Mouse (Mus musculus): ENCODE results near the gene Xpot. TPM values are rescaled to one million over a fixed set of nuclear protein-coding genes. Genes with fewer than 3 reads are reported as not detected.

The Xpot gene
- polyA plus RNA-seq, 1 experiment = 24.4 TPM

- no peak overlapping the region for H3K27ac ChIP-seq (ENCODE audit: control insufficient read depth, insufficient read depth, low read depth, low read length, poor library complexity)
- WGBS = 82% methylated on average over 6 of the region's 6 CpGs
- no peak overlapping the region for H3K4me3 ChIP-seq (replicated peaks; ENCODE audit: control insufficient read depth, low read depth, low read length)
- no peak for TF ChIP-seq POLR2A (IDR thresholded peaks at IDR 0.05; ENCODE audit: borderline replicate concordance, control insufficient read depth, low read depth, low read length)
- no peak for TF ChIP-seq CTCF (IDR thresholded peaks at IDR 0.05; ENCODE audit: control insufficient read depth, insufficient read depth, low read length)
- H3K4me1 ChIP-seq (ENCODE audit: control insufficient read depth, insufficient read depth, low read length) = no peaks in the 10 kb centered on the region; the same call in 1 of the 2 replicates
Measured at GRCm38 (mm10) chr10:121628561-121629040, 2.5 kb upstream of the Xpot start.

DNA sequence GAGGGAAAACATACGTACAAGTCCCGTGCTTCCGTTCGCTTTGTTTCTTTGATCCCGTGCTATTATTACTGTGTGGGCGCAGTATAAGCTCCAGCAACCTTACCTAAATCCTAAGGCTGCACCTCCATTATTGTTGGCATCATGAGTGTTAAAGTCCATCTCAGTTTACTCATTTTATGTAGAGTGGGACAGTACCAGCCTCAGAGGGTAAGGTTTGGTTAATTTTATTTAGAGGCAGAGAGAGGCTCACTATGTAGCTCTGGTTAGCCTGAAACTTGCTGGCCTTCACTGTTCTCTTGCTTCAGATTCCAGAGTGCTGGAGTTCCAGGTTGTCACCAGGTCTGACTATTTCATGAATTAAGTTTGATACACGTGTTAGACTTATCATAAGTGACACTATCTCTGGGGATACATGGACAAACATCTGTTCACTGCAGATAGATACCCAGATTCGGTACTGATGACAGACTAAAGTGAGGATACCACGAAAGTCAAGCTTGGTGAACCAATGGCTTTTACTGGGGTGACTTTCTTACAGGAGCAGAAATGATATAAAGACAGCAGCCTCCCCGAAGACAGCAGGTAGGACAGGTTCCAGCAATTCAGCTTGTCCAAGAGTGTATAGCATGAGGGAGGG is 1.2 kb upstream of the Xpot start:
- H3K27ac ChIP-seq (ENCODE audit: control insufficient read depth, insufficient read depth, low read depth, low read length, poor library complexity) = no peak overlapping the region
- no peak overlapping the region for H3K4me3 ChIP-seq (replicated peaks; ENCODE audit: control insufficient read depth, low read depth, low read length)
- 74% methylated on average over 10 of the region's 10 CpGs for WGBS
- TF ChIP-seq CTCF (IDR thresholded peaks at IDR 0.05; ENCODE audit: control insufficient read depth, insufficient read depth, low read length) (no peak), POLR2A (IDR thresholded peaks at IDR 0.05; ENCODE audit: borderline replicate concordance, control insufficient read depth, low read depth, low read length) (no peak)
- H3K4me1 ChIP-seq (ENCODE audit: control insufficient read depth, insufficient read depth, low read length) = no peaks in the 10 kb centered on the region; the same call in 1 of the 2 replicates

GRCm38 (mm10) chr10:121625407-121626185 is 536 bp downstream of the Xpot start:
- WGBS = under 1% methylated on average over 41 of the region's 41 CpGs

DNA sequence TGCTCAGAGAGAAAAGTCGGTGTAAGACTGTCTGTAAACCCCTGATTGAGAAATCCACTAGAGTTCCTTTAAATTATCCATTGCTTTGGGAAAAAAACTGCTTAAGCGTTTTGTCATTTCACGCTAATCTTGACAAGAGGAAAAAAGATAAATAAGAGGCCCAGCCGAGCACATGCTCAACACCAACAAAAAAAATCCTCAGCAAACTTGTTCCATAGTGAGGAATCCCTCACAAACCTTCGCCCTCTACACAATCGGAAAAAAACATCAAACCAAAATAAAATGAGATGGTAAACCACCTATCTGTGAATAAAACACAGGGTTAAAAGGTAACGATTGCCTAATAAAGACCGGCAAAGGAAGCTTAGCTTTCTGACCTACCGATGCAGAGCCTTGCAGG is 1.1 kb downstream of the Xpot start:
- Histone ChIP-seq H3K27ac (ENCODE audit: control insufficient read depth, insufficient read depth, low read depth, low read length, poor library complexity) (no peak overlapping the region), H3K4me3 (replicated peaks; ENCODE audit: control insufficient read depth, low read depth, low read length) (no peak overlapping the region), H3K4me1 (ENCODE audit: control insufficient read depth, insufficient read depth, low read length) (no peaks in the 10 kb centered on the region; the same call in 1 of the 2 replicates)
- 9% methylated on average over 9 of the region's 9 CpGs for WGBS
- TF ChIP-seq POLR2A (IDR thresholded peaks at IDR 0.05; ENCODE audit: borderline replicate concordance, control insufficient read depth, low read depth, low read length) (no peak), CTCF (IDR thresholded peaks at IDR 0.05; ENCODE audit: control insufficient read depth, insufficient read depth, low read length) (no peak)

More at GRCm38 (mm10) chr10:121625407-121626185, 536 bp downstream of the Xpot start:
- Histone ChIP-seq H3K4me1 (ENCODE audit: control insufficient read depth, insufficient read depth, low read length) (no peaks in the 10 kb centered on the region; the same call in 1 of the 2 replicates), H3K27ac (ENCODE audit: control insufficient read depth, insufficient read depth, low read depth, low read length, poor library complexity) (peak overlapping the region; percentile 89), H3K4me3 (replicated peaks; ENCODE audit: control insufficient read depth, low read depth, low read length) (peak overlapping the region; percentile 57)
- TF ChIP-seq POLR2A (IDR thresholded peaks at IDR 0.05; ENCODE audit: borderline replicate concordance, control insufficient read depth, low read depth, low read length) = no peak
- TF ChIP-seq CTCF (IDR thresholded peaks at IDR 0.05; ENCODE audit: control insufficient read depth, insufficient read depth, low read length) = no peak

DNA sequence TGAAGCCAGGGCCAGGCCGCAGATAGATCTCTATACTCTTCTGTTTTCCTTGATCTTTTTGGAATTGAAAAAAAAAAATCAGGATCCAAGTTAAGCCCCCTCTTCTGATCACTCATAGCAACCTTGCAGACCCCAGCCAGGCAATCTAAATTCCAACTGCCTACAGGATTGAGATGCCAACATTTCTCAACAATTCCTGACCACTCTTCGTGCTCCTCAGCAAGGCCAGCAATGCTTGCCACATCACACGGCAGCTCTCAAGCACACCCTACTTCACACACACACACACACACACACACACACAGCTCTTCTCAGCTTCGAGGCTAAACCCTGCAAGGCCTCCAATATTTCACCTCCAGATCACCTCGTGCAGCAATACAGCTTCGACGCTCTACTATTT is 2.5 kb downstream of the Xpot start:
- H3K4me3 ChIP-seq (replicated peaks; ENCODE audit: control insufficient read depth, low read depth, low read length) = no peak overlapping the region
- no peaks in the 10 kb centered on the region; the same call in 1 of the 2 replicates for H3K4me1 ChIP-seq (ENCODE audit: control insufficient read depth, insufficient read depth, low read length)
- H3K27ac ChIP-seq (ENCODE audit: control insufficient read depth, insufficient read depth, low read depth, low read length, poor library complexity) = no peak overlapping the region
- TF ChIP-seq CTCF (IDR thresholded peaks at IDR 0.05; ENCODE audit: control insufficient read depth, insufficient read depth, low read length) (no peak), POLR2A (IDR thresholded peaks at IDR 0.05; ENCODE audit: borderline replicate concordance, control insufficient read depth, low read depth, low read length) (no peak)
- WGBS = 63% methylated on average over 7 of the region's 7 CpGs

GRCm38 (mm10) chr10:121622431-121622830 is 3.7 kb downstream of the Xpot start:
- no peak overlapping the region for H3K27ac ChIP-seq (ENCODE audit: control insufficient read depth, insufficient read depth, low read depth, low read length, poor library complexity)
- 61% methylated on average over 6 of the region's 6 CpGs for WGBS
- H3K4me3 ChIP-seq (replicated peaks; ENCODE audit: control insufficient read depth, low read depth, low read length) = no peak overlapping the region
- no peaks in the 10 kb centered on the region; the same call in 1 of the 2 replicates for H3K4me1 ChIP-seq (ENCODE audit: control insufficient read depth, insufficient read depth, low read length)
- TF ChIP-seq POLR2A (IDR thresholded peaks at IDR 0.05; ENCODE audit: borderline replicate concordance, control insufficient read depth, low read depth, low read length) (no peak), CTCF (IDR thresholded peaks at IDR 0.05; ENCODE audit: control insufficient read depth, insufficient read depth, low read length) (no peak)

- WGBS = 91% methylated on average over 7 of the region's 7 CpGs
- Histone ChIP-seq H3K4me3 (replicated peaks; ENCODE audit: control insufficient read depth, low read depth, low read length) (no peak overlapping the region), H3K27ac (ENCODE audit: control insufficient read depth, insufficient read depth, low read depth, low read length, poor library complexity) (no peak overlapping the region), H3K4me1 (ENCODE audit: control insufficient read depth, insufficient read depth, low read length) (no peaks in the 10 kb centered on the region; the same call in 1 of the 2 replicates)
- TF ChIP-seq POLR2A (IDR thresholded peaks at IDR 0.05; ENCODE audit: borderline replicate concordance, control insufficient read depth, low read depth, low read length) (no peak), CTCF (IDR thresholded peaks at IDR 0.05; ENCODE audit: control insufficient read depth, insufficient read depth, low read length) (no peak)
Measured at GRCm38 (mm10) chr10:121615935-121616334, 10.2 kb downstream of the Xpot start.

Data from bone marrow, adult 2 months (tissue).